9 mouse cellular contexts compared by ENCODE assay signal in the genomic region with DNA sequence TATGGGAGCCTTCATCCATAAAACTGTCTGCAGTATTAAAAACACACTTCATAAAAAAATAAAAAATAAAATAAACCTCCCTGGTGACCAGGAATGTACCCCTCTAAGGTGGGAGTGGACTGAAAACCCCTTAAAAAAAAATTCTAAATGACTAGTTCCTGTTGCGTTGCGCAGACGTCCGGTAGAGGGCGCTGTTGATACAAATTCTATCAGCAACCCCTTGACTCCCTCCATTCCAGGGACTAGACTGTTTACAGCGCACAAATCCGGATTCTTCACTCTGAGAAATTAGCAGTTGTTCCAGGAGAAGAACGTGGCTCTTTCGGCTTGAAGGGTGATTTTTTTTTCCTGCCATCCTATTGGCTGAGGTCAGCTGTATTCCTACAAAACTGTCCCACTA. TPM values are rescaled to one million over a fixed set of nuclear protein-coding genes. Genes with fewer than 3 reads are reported as not detected.
DNase-seq lines count a peak whose midpoint lies in the region; ATAC-seq and TF ChIP-seq lines count a peak whose summit lies in the region.
"Had no signal": no experiment of that assay in that cellular context is flagged by ENCODE, and none has a peak within 500 bp of the region (broad histone marks: within the 10 kb centered on the region; RNA-seq: fewer than 3 reads in every experiment).

No protein-coding gene starts in this region.

- H3K4me2 ChIP-seq in forebrain, embryonic 11.5 days (ENCODE audit: low read depth, low read length, severe bottlenecking) = no peak overlapping the region
- H3K4me2 ChIP-seq in forebrain, embryonic 15.5 days (replicated peaks) = no peak overlapping the region
- no peak overlapping the region for H3K4me2 ChIP-seq in liver, postnatal 0 days (ENCODE audit: low read depth, low read length)
- H3K4me2 ChIP-seq: stomach, embryonic 15.5 days had no signal

- no peaks in the 10 kb centered on the region for H3K4me1 ChIP-seq in forebrain, embryonic 11.5 days (replicated peaks; ENCODE audit: control insufficient read depth, insufficient read depth, low read length)
- H3K4me1 ChIP-seq in forebrain, embryonic 15.5 days = peaks cover 3% of the 10 kb centered on the region; the same call in 1 of the 2 replicates
- peaks cover 9% of the 10 kb centered on the region for H3K4me1 ChIP-seq in liver, postnatal 0 days (ENCODE audit: insufficient read depth)
- H3K4me1 ChIP-seq in small intestine, adult 2 months (ENCODE audit: control insufficient read depth, insufficient read depth, insufficient read length, low read length) = peaks cover 7% of the 10 kb centered on the region; the same call in 1 of the 2 replicates

- ATAC-seq in forebrain, embryonic 11.5 days (replicated peaks; ENCODE audit: low FRiP score) = no peak
- no peak for ATAC-seq in forebrain, embryonic 15.5 days (replicated peaks)
- ATAC-seq in liver, postnatal 0 days = no peak

- DNase-seq in forebrain, embryonic 11.5 days (ENCODE audit: low spot score) = peak; percentile 79
- peak; percentile 78 for DNase-seq in 3T3-L1 (ENCODE audit: low read depth, low spot score)
- peak; percentile 18 for DNase-seq in adrenal gland, adult 8-10 months
- peak; percentile 46 for DNase-seq in embryo, embryonic 11.5 days (ENCODE audit: low read depth, low spot score)
- DNase-seq in kidney, postnatal 10 days = peak; percentile 86
- DNase-seq in liver, postnatal 0 days = peak; percentile 73

- H3K36me3 ChIP-seq in forebrain, embryonic 11.5 days (ENCODE audit: control insufficient read depth, insufficient read depth, low read length) = no peaks in the 10 kb centered on the region
- H3K36me3 ChIP-seq in forebrain, embryonic 15.5 days = no peaks in the 10 kb centered on the region
- no peaks in the 10 kb centered on the region for H3K36me3 ChIP-seq in liver, postnatal 0 days (replicated peaks; ENCODE audit: insufficient read depth, low read length)
- H3K36me3 ChIP-seq in small intestine, adult 2 months (ENCODE audit: control insufficient read depth, insufficient read depth, low read length) = no peaks in the 10 kb centered on the region
- H3K36me3 ChIP-seq: stomach, embryonic 15.5 days had no signal

- H3K4me3 ChIP-seq in forebrain, embryonic 11.5 days (ENCODE audit: low read depth, low read length) = no peak overlapping the region
- no peak overlapping the region for H3K4me3 ChIP-seq in forebrain, embryonic 15.5 days
- no peak overlapping the region for H3K4me3 ChIP-seq in liver, postnatal 0 days (ENCODE audit: low read depth, low read length)
- no peak overlapping the region for H3K4me3 ChIP-seq in small intestine, adult 2 months (ENCODE audit: low read depth, low read length)
- H3K4me3 ChIP-seq: stomach, embryonic 15.5 days had no signal

- TF ChIP-seq CTCF in liver, postnatal 0 days (IDR thresholded peaks at IDR 0.05; ENCODE audit: low read depth) = peak; percentile 79
- peak; percentile 68; the same call in 1 of the 2 replicates for TF ChIP-seq CTCF in small intestine, adult 2 months (IDR thresholded peaks at IDR 0.05; ENCODE audit: extremely low read depth, insufficient read length, insufficient replicate concordance, low read depth, low read length)

- no peak for TF ChIP-seq EP300 in liver, postnatal 0 days (IDR thresholded peaks at IDR 0.05; ENCODE audit: low read depth)

- WGBS in forebrain, embryonic 11.5 days = 10% methylated on average over 9 of the region's 9 CpGs
- WGBS in forebrain, embryonic 15.5 days = 7% methylated on average over 9 of the region's 9 CpGs
- WGBS in liver, postnatal 0 days (ENCODE audit: insufficient replicate concordance) = 7% methylated on average over 9 of the region's 9 CpGs
- WGBS in small intestine, adult 2 months = under 1% methylated on average over 9 of the region's 9 CpGs

- no peak overlapping the region for H3K27ac ChIP-seq in forebrain, embryonic 11.5 days (ENCODE audit: low read depth, low read length)
- H3K27ac ChIP-seq in forebrain, embryonic 15.5 days (replicated peaks) = no peak overlapping the region
- no peak overlapping the region for H3K27ac ChIP-seq in liver, postnatal 0 days (ENCODE audit: low read depth)
- H3K27ac ChIP-seq in small intestine, adult 2 months (ENCODE audit: insufficient read depth, low read depth, low read length) = no peak overlapping the region
- H3K27ac ChIP-seq: stomach, embryonic 15.5 days had no signal

- H3K9me3 ChIP-seq in forebrain, embryonic 11.5 days (ENCODE audit: control insufficient read depth, low read length) = no peaks in the 10 kb centered on the region
- no peaks in the 10 kb centered on the region for H3K9me3 ChIP-seq in forebrain, embryonic 15.5 days
- H3K9me3 ChIP-seq in liver, postnatal 0 days (ENCODE audit: low read length) = no peaks in the 10 kb centered on the region
- H3K9me3 ChIP-seq: stomach, embryonic 15.5 days had no signal

- H3K9ac ChIP-seq in forebrain, embryonic 11.5 days (ENCODE audit: low read length) = no peak overlapping the region
- H3K9ac ChIP-seq in forebrain, embryonic 15.5 days (replicated peaks) = no peak overlapping the region
- no peak overlapping the region for H3K9ac ChIP-seq in liver, postnatal 0 days (replicated peaks)
- H3K9ac ChIP-seq: stomach, embryonic 15.5 days had no signal

- no peaks in the 10 kb centered on the region for H3K27me3 ChIP-seq in forebrain, embryonic 11.5 days (ENCODE audit: control insufficient read depth, insufficient read depth, low read length)
- H3K27me3 ChIP-seq in forebrain, embryonic 15.5 days = no peaks in the 10 kb centered on the region
- no peaks in the 10 kb centered on the region for H3K27me3 ChIP-seq in liver, postnatal 0 days (ENCODE audit: insufficient read depth, low read length)
- no peaks in the 10 kb centered on the region for H3K27me3 ChIP-seq in small intestine, adult 2 months (ENCODE audit: control insufficient read depth, insufficient read depth, low read length)
- H3K27me3 ChIP-seq: stomach, embryonic 15.5 days had no signal

- no peak for TF ChIP-seq POLR2A in small intestine, adult 2 months (IDR thresholded peaks at IDR 0.05; ENCODE audit: low read depth, low read length)

RNA-seq across cellular contexts. Expression of gene Hnf1b, which starts 34.2 kb away (rescaled TPM):
- polyA plus RNA-seq in forebrain, embryonic 11.5 days (2014; fragmentation: Nextera tagmentation; extraction: Ambion mirVana) = not detected in 2 replicates
- polyA plus RNA-seq in forebrain, embryonic 15.5 days (2015; fragmentation: Nextera tagmentation; extraction: Ambion mirVana) = 0.08 TPM in 1 of 2 replicates, not detected in the other
- under 1 TPM in 2 of 4 experiments, not detected in 2; 0.11 to 0.12 TPM for total RNA-seq in adrenal gland, adult 8-10 months (2022)
- polyA plus RNA-seq in liver, postnatal 0 days (2015; fragmentation: Nextera tagmentation; extraction: Ambion mirVana) = 4.9 and 5.4 TPM in 2 replicates
- 10.9 and 23.3 TPM in 2 replicates for polyA plus RNA-seq in small intestine, adult 2 months (2012; rRNA removed)

Comparison
In these comparisons a context has a peak if more than half of its experiments do, and no peak if none do; other contexts are left out.
1. DNase-seq: peak in every context shown above with its lines; median percentile 86 in kidney, postnatal 10 days; 79 in forebrain, embryonic 11.5 days; 78 in 3T3-L1; 73 in liver, postnatal 0 days; 46 in embryo, embryonic 11.5 days; 18 in adrenal gland, adult 8-10 months.